Mouse (Mus musculus) kidney, adult 2 months (tissue): ENCODE results near the gene Hsd17b11.

Experiments
- CTCF ChIP-seq: fragments of 200-500 bp; conservative IDR thresholded peaks from 2 replicates; pipeline ENCODE4 v1.5.1; 2011; ENCODE audit warnings: low read depth, mild to moderate bottlenecking, control low read depth, low read length, moderate library complexity, mixed read lengths; ENCODE audit not compliant: insufficient read depth, insufficient read length
- POLR2A ChIP-seq: fragments of 200-500 bp; IDR thresholded peaks from one replicate; pipeline ENCODE4 v1.6.1; 2011; ENCODE audit warnings: low read depth, low read length, control low read depth

- peak; percentile 34 for TF ChIP-seq CTCF
- TF ChIP-seq POLR2A, result no peak
Measured at GRCm38 (mm10) chr5:103995181-103995580, 26.5 kb downstream of the Hsd17b11 start.
